Mouse (Mus musculus) lung, adult 2 months (tissue): ENCODE measurements around the gene Gm42906.

Experiments
- CTCF ChIP-seq: fragments of 200-500 bp; IDR thresholded peaks from 2 replicates; pipeline ENCODE4 v1.5.1; 2011; ENCODE audit warnings: mild to moderate bottlenecking, low read length, control low read depth; ENCODE audit not compliant: insufficient read depth
- POLR2A ChIP-seq: fragments of 200-500 bp; IDR thresholded peaks from 2 replicates; pipeline ENCODE4 v1.6.1; 2011; ENCODE audit warnings: low read depth, mild to moderate bottlenecking, control low read depth, low read length, borderline replicate concordance; ENCODE audit errors: extremely low read depth

DNA sequence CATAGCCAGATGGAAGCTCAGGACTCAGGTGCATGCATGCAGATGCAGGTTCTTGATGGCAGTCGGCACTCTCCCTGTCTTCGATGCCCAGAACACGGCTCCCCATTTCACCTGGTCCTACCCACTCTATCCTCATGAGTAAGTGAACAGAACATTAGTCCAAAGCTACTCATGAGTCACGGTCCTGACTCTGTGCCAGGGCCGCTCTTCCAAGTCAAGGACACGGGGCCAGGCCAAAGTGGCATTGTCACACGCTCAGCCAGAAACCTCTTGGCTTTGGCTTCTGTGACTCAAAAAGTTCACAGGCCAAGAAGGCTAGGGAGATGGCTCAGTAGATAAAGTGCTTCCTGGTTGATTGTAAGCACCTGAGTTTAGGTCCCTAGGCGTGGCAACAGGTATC lies 81.3 kb downstream of the Gm42906 start:
- TF ChIP-seq CTCF (no peak), POLR2A (no peak)
